Mouse (Mus musculus): ENCODE results near the gene Sgms1.
"Not testable (repeated sequence)": the region's sequence is repeated elsewhere in the genome, so short reads cannot be mapped to it uniquely, and the experiment has no call there.

Sgms1 gene

DNA sequence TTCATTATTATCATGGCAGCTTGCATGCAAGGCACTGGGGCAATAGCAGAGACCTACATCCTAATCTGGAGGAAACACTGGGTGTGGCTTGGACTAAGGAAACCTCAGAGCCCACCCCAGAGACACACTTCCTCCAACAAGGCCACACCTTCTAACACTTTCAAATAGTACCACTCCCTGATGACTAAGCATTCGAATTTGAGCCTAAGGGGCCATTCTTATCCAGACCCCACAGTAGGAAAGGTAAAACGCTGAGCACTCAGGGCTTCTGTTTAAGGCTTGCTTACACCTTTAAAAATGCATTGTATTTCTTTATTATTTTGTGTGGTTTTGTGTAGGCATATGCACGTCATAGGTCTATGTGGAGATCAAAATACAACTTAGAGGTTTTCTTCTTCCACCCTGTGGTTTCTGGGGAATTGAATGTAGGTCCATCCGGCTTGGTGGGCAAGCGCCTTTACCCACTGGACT is 217.0 kb downstream of the Sgms1 start:
- no peak for DNase-seq

DNA sequence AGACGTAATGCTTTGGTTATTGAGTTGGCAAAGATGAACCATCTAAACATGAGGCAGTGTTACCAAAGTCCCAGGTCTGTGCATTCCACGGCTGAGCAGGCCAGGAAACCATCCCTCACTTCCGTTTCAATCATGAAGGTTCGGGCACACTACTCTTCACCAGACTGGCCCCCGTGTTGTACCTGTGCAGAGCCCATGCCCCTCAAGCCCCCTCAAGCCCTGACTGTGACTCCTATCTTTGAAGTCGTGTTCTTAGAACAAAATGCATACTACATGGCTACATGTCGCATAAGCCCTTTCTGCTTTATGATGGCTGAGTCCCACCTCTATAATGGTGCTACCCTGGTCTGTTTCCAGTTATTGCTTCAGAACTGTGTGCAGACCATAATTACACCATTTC is 217.5 kb downstream of the Sgms1 start:
- no peak for DNase-seq

DNA sequence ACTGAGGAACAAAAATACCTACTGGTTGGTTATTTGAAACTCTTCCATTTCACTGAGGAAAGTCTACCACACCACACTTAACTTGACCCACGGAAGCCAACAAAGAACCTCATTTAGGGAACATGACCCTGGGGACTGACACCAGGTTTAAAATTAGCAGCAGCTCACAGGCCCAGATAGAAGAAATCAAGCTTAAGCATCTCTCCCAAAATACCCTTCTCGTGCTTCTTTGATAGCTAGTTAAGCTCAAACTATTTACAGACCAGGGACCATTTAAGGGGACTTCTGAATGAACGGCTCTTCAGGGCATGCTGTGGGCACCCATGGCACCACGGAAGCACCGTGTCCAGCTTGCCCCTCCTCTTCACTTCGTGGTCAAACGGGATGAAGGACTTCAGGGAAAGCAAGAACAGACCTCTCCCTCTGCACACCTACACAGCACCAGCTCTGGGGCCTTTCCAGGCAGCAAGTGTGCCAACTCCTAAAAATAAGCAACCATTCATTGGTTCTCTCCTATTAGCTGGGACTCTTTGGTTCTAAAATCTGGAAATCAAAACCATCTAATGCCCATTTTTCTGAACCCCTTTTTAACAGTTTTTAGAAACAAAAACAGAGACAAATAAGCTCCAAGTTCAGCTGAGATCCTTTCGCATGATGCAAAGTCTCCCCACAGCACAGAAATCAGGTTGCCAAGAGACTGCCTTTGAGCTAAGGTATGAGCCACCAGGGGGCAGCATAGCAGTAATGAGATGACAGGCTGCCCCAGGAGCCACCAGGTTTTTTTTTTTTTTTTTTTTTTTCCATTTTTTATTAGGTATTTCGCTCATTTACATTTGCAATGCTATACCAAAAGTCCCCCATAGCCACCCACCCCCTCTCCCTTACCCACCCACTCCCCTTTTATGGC is 219.6 kb downstream of the Sgms1 start:
- peak; percentile 86 for DNase-seq

DNA sequence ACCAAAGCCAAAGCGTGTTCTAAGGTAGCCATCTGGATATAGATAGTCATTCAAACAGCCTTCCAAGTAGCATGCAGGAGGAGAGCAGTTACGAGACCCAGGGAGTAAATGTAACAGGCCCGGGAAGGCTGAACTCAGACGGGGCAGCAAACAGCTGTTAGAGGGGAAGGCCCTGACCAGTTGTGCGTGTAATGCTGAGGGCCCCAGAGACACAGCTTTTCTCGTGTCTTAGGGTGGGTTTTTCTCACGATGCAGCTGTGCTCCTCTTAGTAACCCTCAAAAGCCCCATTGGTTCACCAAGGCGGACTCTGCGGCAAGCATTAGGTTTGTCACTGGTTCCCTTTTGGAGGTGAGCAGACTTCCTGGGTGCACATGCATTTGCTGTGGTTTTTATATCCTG is 221.5 kb downstream of the Sgms1 start:
- no peak for DNase-seq

DNA sequence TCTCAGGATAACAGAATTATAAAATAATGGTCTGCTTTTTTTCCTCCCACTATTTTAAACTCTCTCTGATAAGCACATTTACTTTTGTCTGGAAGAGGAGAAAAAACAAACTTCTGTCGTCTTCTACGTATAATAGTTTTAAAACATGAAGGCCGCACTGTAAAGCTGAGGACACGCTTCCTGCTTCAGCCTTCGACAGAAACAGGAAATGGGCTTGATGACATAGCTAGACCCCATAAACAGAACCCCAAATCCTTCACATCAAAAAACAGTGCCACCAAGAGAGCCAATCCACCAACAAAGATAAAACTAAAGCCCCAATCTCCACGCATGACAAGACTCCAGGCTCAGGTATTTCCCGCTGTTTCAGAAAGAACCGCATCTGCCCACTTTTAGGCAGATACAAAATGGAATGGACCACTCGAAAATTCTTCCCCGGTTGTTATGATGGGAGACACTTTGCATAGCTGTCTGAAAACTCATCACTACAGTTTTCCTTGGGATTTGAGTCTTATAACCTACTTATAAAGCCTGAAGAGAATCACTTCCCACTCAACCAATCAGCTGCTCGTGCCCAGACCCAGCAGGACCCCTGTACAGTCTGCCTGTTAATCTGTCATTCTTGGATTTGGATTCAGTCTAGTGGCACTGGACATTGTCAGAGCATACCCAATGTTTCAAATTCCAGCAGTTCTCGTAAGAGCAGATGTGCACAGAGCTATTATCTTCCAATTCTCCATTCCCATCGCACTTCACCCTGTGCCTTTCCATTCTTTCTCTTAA is 222.5 kb downstream of the Sgms1 start:
- DNase-seq = no peak

DNA sequence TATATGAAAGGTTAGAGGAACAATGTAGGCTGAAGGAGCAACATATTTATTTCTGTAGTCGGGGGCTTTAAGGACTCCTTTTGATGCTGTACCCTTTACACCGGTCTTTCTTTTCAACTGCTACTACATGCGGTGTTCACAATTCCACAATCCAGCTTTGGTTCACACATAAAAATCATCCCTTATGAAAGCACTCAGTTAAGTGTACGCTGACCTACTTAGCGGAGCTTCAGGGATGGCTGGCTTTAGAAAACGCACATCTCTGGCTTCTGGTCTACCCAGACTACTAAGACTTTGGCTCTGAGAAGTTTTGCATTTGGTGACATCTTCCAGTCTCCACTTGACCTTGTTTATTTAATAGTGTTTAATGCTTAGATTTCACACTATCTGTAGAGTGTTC is 223.8 kb downstream of the Sgms1 start:
- DNase-seq = no peak

DNA sequence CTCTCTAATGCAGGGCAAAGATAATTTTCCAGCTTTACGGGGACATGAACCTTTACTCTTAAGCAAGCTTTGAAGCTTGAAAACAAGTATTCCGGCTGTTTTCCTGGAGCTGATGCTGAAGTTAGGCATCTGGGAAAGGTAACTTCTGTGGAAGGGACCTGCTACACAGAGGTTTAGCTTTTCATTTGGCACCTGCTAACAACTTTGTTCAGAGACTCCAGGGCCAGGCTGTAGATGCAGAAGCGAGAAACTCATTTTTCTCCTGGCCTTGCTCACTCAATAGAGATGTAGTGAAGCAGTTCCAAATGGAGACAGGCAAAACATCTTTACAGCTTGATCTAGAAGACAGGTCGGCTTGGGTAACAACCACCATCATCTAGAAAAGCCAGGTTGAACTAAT is 225.4 kb downstream of the Sgms1 start:
- no peak for DNase-seq

DNA sequence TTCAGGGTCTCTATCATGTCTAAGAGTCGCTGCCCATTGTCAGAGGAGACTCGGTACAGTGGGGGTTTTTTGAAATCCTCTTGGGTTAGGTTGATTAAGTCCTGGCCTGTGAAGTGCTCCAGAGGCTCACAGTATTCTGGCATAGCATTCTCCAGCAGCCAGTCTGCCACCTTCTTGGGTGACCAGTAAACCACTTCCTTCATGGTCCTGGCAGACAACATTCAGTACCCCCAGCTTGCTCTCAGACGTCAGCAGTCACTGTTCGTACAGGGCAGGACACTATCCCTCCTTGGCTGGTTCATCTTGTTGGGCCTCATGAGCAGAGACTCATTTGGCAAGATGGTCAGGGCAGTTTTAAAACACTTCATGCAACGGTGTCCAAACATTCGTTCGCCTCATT is 229.6 kb downstream of the Sgms1 start:
- DNase-seq = no peak

DNA sequence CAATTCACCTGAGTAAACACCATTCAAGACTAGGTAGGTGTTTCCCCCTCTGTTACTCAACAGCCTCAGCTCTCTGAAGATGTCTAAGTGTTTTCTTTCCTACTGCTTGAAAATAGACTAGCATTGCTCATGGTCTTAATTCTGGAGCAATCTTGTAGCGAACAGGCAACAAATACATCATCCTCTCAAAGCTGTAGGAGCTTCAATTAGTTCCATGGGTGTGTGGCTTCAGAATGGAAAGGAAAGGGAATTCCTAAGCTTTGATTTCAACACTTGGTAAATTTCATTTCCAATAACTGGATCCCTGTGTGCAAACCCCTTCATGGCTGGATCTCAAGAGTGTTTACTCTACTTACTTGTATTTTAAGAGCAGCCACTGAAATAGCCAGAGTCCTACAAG is 230.3 kb downstream of the Sgms1 start:
- DNase-seq = no peak

DNA sequence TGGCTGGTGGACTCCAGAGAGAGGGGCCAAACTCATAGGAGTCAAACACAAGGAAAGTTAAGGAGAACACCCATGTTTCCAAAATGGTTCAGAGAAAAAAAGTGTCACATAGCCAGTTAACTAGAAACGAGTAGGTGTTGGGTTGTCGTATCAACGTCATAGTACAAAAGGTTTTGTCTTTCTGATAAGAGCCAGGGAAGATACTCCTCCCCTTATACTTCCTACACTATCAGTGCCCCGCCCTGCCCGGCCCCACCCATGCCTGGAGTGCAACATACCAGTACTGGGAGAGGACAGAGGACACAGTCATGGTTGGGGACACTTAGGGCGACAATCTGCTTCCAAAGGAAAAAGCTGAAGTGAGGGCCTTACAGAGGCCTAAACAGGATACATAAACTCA is 232.5 kb downstream of the Sgms1 start:
- DNase-seq = no peak

DNA sequence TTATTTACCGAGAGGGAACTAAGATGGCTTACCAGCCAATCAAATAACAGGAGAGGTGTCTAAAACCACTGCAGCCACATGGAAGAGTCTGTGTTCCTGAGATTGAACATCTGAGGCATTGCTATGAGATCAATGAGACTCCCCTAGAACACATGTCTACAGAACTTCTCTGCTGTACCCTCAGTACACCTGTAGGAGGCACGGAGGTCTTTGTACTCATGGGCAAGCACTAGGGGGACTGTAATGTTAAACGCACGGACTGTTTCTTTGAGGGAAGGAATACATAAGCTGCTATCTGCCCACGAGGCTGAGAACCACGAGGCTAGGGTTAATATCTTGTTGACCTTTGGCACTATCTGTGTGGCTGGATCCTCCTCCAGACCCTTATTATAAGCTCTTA is 237.0 kb downstream of the Sgms1 start:
- no peak for DNase-seq

DNA sequence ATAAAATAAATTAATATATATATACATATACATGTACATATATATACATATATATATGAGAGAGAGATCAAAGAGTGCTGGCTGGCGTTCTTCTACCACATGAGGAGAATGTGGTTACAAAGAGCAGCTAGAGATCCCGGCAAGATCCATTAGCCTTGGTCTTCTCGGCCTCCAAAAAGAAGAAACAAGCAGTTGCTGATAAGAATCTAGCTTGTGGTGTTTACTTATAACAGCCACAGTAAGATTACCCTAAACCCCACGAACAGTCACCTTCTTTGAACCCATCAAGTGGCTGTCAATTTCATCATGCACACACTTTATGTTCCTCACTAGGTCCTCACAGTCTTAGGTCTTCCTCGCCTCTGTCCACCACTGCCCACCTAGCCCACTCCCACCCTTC is 240.8 kb downstream of the Sgms1 start:
- no peak for DNase-seq

DNA sequence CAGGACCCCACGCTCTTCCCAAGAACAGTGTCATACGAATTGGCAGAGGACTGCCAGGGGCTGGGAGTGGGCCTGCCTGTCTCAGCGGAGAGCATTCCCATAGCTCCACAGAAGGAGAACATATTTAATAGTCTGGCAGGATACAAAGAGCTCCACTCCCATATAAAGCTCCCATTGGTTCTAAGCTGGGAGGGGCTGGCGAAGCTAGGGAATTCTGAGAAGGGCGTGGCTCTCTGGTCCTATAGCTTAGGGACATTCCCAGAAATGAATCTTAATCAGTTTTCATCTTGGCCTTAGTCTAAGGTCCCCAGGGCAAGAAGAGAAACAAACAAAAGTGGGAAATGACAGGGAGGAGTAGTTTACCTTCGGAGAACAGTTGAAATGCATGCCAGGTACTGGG is 247.1 kb downstream of the Sgms1 start:
- DNase-seq = no peak

DNA sequence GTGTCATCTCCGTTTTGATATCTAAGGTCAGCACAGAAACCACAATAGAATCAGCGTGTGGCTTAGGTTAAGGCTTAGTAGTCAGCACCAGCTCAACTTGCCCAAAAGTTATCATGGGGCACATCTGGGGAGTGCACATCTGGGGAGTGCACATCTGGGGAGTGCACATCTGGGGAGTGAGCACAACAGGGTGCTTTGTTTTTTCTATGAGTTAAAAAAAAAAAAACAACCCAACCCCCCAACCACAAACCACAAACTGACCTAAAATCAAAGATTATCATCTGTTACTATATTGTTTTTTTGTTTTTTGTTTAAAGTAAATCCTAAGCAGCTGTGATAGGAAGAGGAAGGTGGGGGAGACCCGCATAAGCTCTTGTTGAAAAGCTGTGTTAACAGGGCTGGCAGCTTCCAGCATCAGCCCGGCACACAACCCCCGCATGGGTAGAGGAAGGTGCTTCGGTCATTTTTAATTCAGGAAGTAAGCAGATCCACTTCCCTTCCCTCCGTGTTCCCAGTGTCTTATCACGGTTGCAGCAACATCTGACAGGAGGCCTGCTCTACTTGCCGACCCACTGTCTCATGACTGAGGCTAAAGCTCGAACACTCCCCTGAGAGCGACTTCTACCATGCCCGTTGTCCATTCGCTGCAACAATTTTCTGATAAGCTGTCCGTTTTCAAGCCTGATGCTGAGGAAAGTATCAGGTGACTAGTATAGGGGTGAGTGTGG is 251.0 kb downstream of the Sgms1 start:
- no peak for DNase-seq

DNA sequence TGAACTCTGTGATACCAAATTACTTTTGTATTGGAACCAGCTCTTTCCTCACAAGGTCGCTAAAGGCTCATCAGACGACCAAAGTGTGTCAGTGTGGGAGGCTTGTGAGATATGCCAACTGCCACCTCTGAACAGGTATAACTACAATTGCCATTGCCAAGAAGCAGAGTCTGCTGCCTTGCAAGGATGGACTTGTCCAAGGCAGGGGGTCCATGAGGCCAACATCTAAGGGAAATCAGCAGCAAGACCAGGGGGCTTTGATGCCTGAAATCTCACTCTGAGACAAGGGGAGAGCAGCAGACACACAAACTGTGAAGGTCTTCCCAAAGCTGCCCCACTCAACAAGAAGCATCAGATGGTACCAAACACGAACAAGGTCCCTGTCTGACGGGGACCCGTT is 251.6 kb downstream of the Sgms1 start:
- DNase-seq = no peak

DNA sequence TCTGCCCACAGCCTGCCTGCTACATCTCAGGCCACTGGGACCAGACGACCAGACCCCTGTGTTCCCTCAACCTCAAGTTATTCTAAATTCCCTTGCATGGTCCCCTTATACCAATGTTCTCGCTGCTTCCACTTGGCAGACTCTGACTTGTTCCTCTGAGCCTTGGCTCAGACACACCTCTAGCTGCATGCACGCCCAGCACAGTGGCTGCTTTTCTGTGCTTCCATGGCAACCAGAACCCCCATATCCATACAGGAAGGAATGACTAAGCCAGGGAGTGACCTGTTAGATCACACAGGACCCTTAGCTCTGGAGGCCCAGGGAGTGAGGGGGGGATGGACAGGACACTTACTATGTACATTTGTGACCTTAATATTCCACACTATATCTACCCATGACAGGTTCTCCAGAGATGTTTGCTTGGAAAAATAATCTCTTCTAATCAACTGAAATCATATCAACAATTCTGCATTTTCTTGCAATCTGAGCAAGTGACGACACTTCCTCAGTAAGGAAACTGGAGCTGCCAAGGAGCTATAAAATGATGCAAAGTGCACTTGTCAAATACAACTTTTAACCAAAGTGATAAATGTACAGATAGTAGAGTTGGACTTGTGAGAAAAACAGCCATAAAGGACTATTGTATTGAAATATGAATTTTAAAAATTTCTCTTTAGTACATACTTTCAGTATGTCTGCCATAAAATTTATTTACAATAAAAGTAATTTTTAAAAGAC is 252.5 kb downstream of the Sgms1 start:
- DNase-seq = no peak

DNA sequence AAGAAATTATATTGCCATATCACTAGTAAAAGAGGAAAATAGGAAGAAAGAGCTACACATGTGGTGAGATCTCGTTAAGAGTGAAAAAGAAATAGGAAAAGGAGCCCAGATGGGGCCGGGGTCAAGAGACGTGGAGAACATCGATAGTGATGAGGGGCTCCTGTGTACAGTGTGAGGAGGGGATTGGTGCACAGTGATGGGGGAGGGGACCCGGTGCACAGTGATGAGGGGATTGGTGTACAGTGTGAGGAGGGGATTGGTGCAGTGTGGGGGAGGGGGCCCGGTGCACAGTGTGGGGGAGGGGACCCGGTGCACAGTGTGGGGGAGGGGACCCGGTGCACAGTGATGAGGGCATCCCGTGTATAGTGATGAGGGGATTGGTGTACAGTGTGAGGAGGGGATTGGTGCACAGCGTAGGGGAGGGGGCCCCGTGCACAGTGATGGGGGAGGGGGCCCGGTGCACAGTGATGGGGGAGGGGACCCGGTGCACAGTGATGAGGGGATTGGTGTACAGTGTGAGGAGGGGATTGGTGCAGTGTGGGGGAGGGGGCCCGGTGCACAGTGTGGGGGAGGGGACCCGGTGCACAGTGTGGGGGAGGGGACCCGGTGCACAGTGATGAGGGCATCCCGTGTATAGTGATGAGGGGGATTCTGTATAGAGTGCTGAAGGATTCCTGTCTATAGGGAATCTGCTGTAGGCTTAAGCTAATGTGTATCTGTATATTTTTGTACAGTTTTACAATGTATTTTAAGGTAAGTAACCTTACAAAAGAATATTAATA is 257.6 kb downstream of the Sgms1 start:
- DNase-seq = not testable (repeated sequence)

DNA sequence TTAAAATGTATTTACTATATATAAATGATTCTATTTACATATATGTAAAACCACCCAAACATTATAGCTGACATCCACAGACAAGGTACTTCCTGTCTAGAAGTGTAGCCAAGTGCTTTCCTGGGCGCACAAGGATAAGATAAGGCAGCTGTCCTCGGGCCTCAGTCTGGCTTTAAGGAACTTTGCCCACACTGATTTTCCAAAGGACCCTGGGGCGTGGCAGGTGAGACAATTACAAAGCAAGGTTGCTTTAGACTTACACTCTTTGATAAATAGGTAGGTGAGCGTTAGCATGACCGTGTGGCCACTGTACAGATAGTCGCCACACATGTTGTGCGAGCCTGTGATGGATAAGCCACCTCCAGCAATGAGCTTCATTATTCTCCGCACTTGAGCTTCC is 260.2 kb downstream of the Sgms1 start:
- no peak for DNase-seq

DNA sequence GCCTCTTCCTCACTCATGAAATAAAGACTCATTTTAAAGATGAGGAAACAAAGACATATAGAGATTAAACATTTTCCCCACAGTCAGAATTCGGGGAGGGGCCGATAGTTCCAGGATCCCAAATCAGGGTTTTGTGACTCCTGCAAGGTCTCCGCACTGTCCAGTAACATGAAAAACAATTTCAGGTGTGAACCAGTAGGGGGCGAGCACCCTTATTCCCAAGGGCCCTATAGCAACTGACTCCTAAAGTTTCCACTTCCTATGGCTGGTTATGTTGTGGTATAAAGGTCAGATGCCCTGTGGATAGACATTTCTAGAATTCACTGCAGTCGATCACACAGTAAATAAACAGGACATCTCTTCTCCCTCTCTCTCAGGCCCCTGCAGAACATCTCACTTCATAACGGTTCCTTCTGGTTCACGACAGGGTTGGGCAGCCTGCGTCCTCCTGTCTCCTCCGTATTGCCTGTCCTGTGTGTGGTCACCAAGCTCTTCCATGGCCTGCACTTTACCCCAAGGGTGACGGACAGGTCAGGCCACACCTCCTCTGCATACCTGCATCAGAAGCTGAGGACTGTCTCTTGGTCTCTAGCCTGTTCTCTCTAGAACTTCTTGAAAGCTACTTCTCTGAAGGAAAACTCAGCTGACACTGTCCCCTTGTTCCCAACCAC is 262.2 kb downstream of the Sgms1 start:
- DNase-seq = no peak

DNA sequence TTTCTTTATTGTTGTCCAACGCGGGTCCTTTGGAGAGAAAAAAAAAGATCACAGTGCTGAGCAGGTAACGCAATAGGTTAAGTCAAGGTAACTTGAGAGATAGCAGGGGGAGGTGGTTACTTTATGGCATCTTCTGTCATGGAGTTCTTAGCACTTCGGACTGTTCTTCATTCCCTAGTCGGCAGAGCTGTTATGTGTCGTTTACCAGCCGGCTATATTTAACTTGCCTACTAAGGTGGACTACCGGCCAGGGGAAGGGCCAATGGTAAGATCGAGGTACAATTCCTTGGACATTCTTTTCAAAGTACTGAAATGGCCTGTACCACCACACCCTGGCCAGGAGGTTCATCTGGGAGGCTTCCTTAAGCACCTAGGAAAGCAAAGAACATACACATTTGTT is 265.4 kb downstream of the Sgms1 start:
- DNase-seq = no peak

DNA sequence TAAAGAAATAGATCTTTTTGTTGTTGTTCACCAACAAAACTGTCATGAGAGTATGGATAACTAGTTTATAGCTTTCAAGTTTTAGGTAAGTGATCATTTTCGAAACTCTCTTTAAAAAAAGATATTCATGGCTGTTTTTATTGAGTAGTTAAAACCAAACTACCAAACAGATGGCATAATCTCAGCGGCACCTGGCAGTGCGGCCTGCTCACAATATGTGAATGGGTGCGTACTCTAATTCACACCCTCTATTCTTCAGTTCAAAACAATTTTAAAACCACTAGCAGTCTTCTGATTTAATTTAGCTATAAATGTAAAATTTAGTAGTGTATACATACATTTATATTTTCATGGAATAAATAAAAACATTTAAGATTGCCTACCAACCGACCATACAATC is 266.3 kb downstream of the Sgms1 start:
- no peak for DNase-seq
